Mouse (Mus musculus): ENCODE data around the gene Pappa2.

DNA sequence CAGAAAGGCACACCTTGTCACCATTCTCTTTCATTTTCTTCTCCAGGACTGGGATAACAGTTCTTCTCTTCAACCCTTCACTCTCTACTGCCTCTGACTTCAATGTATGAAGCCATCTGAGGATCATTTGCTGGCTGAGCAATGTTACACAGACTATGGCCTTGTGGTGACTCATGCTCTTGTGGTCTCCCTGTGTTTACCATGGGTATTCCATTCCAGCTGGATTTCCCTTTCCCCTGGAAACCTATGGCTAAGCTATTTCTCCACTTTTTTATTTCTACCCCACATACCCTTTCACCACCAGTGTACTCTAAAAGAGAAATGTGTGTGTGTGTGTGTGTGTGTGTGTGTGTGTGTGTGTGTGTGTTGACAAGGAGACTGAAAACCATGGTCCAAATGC is 83.0 kb downstream of the Pappa2 start:
- TF ChIP-seq CTCF (conservative IDR thresholded peaks at IDR 0.05; ENCODE audit: low read length) (no peak), POU5F1 (IDR thresholded peaks at IDR 0.05; ENCODE audit: borderline replicate concordance, low read length) (no peak), NANOG (IDR thresholded peaks at IDR 0.05; ENCODE audit: borderline replicate concordance, low read length) (no peak)

Data from E14TG2a.4 (cell line).